ENCODE assay signal across 8 mouse cellular contexts in genomic region chr3:154331506-154332212, GRCm38 (mm10). TPM values are rescaled to one million over a fixed set of nuclear protein-coding genes. Genes with fewer than 3 reads are reported as not detected.
DNase-seq lines count a peak whose midpoint lies in the region; ATAC-seq and TF ChIP-seq lines count a peak whose summit lies in the region.

No protein-coding gene starts in this region.

- no peak overlapping the region for H3K9ac ChIP-seq in hindbrain, embryonic 13.5 days
- no peak overlapping the region for H3K9ac ChIP-seq in intestine, embryonic 16.5 days (ENCODE audit: low read depth, low read length)
- H3K9ac ChIP-seq in neural tube, embryonic 13.5 days, result no peak overlapping the region

- no peak for TF ChIP-seq CTCF in embryonic fibroblast, embryonic 13.5 days (IDR thresholded peaks at IDR 0.05; ENCODE audit: borderline replicate concordance, insufficient read depth, low read length)

- H3K27me3 ChIP-seq in hindbrain, embryonic 10.5 days (ENCODE audit: insufficient read depth, poor library complexity, severe bottlenecking), result peaks cover 100% of the 10 kb centered on the region
- H3K27me3 ChIP-seq in hindbrain, embryonic 13.5 days, result peaks cover 87% of the 10 kb centered on the region
- H3K27me3 ChIP-seq in intestine, embryonic 16.5 days (replicated peaks; ENCODE audit: control insufficient read depth, insufficient read depth, low read length), result peaks cover 82% of the 10 kb centered on the region
- H3K27me3 ChIP-seq in neural tube, embryonic 13.5 days, result peaks cover 98% of the 10 kb centered on the region

- DNase-seq in hindbrain, embryonic 10.5 days (ENCODE audit: low spot score), result peak; percentile 41
- no peak for DNase-seq in testis, postnatal 10 days (ENCODE audit: low spot score)

- H3K4me2 ChIP-seq in hindbrain, embryonic 13.5 days, result no peak overlapping the region
- peak overlapping the region; percentile 43 for H3K4me2 ChIP-seq in intestine, embryonic 16.5 days (ENCODE audit: low read depth, low read length)
- H3K4me2 ChIP-seq in neural tube, embryonic 13.5 days, result peak overlapping the region; percentile 20; the same call in 1 of the 2 replicates

- no peak for ATAC-seq in hindbrain, embryonic 13.5 days (ENCODE audit: low FRiP score)
- ATAC-seq in intestine, embryonic 16.5 days, result no peak
- no peak for ATAC-seq in neural tube, embryonic 13.5 days (ENCODE audit: low read depth)
- ATAC-seq in megakaryocyte-erythroid progenitor cell, adult 5-6 weeks (replicated peaks; ENCODE audit: low FRiP score, low TSS enrichment, poor library complexity, severe bottlenecking), result no peak
- no peak for ATAC-seq in frontal cortex, adult (ENCODE audit: low TSS enrichment)

- WGBS in hindbrain, embryonic 10.5 days, result under 1% methylated on average over 21 of the region's 21 CpGs
- WGBS in hindbrain, embryonic 13.5 days, result under 1% methylated on average over 21 of the region's 21 CpGs
- WGBS in intestine, embryonic 16.5 days, result 3% methylated on average over 21 of the region's 21 CpGs
- 1% methylated on average over 21 of the region's 21 CpGs for WGBS in neural tube, embryonic 13.5 days

- no peaks in the 10 kb centered on the region for H3K9me3 ChIP-seq in hindbrain, embryonic 10.5 days
- no peaks in the 10 kb centered on the region for H3K9me3 ChIP-seq in hindbrain, embryonic 13.5 days
- H3K9me3 ChIP-seq in intestine, embryonic 16.5 days (ENCODE audit: control insufficient read depth, low read length), result no peaks in the 10 kb centered on the region
- H3K9me3 ChIP-seq in neural tube, embryonic 13.5 days, result no peaks in the 10 kb centered on the region

- H3K4me3 ChIP-seq in hindbrain, embryonic 10.5 days, result peak overlapping the region; percentile 33
- no peak overlapping the region for H3K4me3 ChIP-seq in hindbrain, embryonic 13.5 days
- peak overlapping the region; percentile 31 for H3K4me3 ChIP-seq in embryonic fibroblast, embryonic 13.5 days (ENCODE audit: insufficient read depth, low read length)
- H3K4me3 ChIP-seq in intestine, embryonic 16.5 days (ENCODE audit: low read length), result peak overlapping the region; percentile 39; the same call in 1 of the 2 replicates
- H3K4me3 ChIP-seq in neural tube, embryonic 13.5 days, result 0 out of 2 replicates have a peak overlapping the region, but pooled peaks have one; percentile 10

- H3K4me1 ChIP-seq in hindbrain, embryonic 10.5 days (replicated peaks), result peaks cover 41% of the 10 kb centered on the region
- H3K4me1 ChIP-seq in hindbrain, embryonic 13.5 days (replicated peaks), result peaks cover 24% of the 10 kb centered on the region
- H3K4me1 ChIP-seq in embryonic fibroblast, embryonic 13.5 days (ENCODE audit: control insufficient read depth, insufficient read depth, low read length), result no peaks in the 10 kb centered on the region
- H3K4me1 ChIP-seq in intestine, embryonic 16.5 days (ENCODE audit: control insufficient read depth, insufficient read depth, low read length), result peaks cover 14% of the 10 kb centered on the region
- peaks cover 33% of the 10 kb centered on the region for H3K4me1 ChIP-seq in neural tube, embryonic 13.5 days (replicated peaks)

- no peak for TF ChIP-seq POLR2A in embryonic fibroblast, embryonic 13.5 days (IDR thresholded peaks at IDR 0.05; ENCODE audit: low read depth, low read length)

- H3K27ac ChIP-seq in hindbrain, embryonic 10.5 days, result no peak overlapping the region
- H3K27ac ChIP-seq in hindbrain, embryonic 13.5 days, result no peak overlapping the region
- no peak overlapping the region for H3K27ac ChIP-seq in embryonic fibroblast, embryonic 13.5 days (ENCODE audit: insufficient read depth, low read length)
- H3K27ac ChIP-seq in intestine, embryonic 16.5 days (ENCODE audit: low read length), result no peak overlapping the region
- no peak overlapping the region for H3K27ac ChIP-seq in neural tube, embryonic 13.5 days (replicated peaks)

- no peaks in the 10 kb centered on the region for H3K36me3 ChIP-seq in hindbrain, embryonic 10.5 days
- no peaks in the 10 kb centered on the region for H3K36me3 ChIP-seq in hindbrain, embryonic 13.5 days
- H3K36me3 ChIP-seq in intestine, embryonic 16.5 days (ENCODE audit: control insufficient read depth, insufficient read depth, low read length), result no peaks in the 10 kb centered on the region
- H3K36me3 ChIP-seq in neural tube, embryonic 13.5 days, result no peaks in the 10 kb centered on the region

RNA-seq across cellular contexts. Expression of gene Lhx8, which starts 1.2 kb away (rescaled TPM):
- polyA plus RNA-seq in hindbrain, embryonic 10.5 days (2016; fragmentation: Nextera tagmentation; extraction: Ambion mirVana), result 2.8 TPM in 2 replicates
- 0.26 and 0.32 TPM in 2 replicates for polyA plus RNA-seq in hindbrain, embryonic 13.5 days (2015; fragmentation: Nextera tagmentation; extraction: Ambion mirVana)
- 2.0 and 7.8 TPM in 2 replicates for polyA plus RNA-seq in embryonic fibroblast, embryonic 13.5 days (2011; ENCODE audit: insufficient read length, low read depth, missing spikeins)
- 0.27 TPM in 1 of 2 replicates, not detected in the other for polyA plus RNA-seq in intestine, embryonic 16.5 days (2015; fragmentation: Nextera tagmentation; extraction: Ambion mirVana)
- 0.68 TPM in 1 of 2 replicates, not detected in the other for polyA plus RNA-seq in neural tube, embryonic 13.5 days (2015; fragmentation: Nextera tagmentation; extraction: Ambion mirVana)
- total RNA-seq in megakaryocyte-erythroid progenitor cell, adult 5-6 weeks (2014; fragmentation: Nextera tagmentation), result not detected in 2 replicates
- not detected in 2 replicates for total RNA-seq in megakaryocyte-erythroid progenitor cell, adult 5-6 weeks (2017)
